8 mouse cellular contexts compared by ENCODE assay signal in the genomic region with DNA sequence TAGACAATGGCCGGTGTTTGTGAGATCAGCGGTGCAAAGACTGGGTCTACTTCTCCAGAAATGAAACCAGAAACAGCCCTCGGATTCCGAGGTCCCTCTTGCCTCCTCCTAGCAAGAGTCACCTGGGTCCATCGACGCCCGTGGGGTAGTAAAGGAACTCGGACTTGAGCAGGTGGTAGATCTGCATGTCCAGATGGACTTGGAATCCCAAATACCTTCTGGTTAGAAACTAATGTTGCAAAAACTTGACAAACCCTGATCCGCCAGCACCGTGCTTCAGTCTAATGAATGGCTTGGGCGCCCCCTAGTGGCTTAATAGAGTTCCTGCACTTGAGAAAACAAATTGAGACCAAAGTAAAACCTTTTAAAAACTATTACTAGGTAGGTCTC.
DNase-seq lines count a peak whose midpoint lies in the region; ATAC-seq and TF ChIP-seq lines count a peak whose summit lies in the region.

No protein-coding gene starts in this region.

- H3K36me3 ChIP-seq in G1E (replicated peaks) = no peaks in the 10 kb centered on the region
- H3K36me3 ChIP-seq in forebrain, embryonic 15.5 days = no peaks in the 10 kb centered on the region
- no peaks in the 10 kb centered on the region for H3K36me3 ChIP-seq in lung, embryonic 14.5 days (ENCODE audit: insufficient read depth)

- H3K4me1 ChIP-seq in G1E (ENCODE audit: insufficient read depth, low read depth, low read length) = peaks cover 5% of the 10 kb centered on the region; the same call in 1 of the 2 replicates
- H3K4me1 ChIP-seq in forebrain, embryonic 15.5 days = peaks cover 6% of the 10 kb centered on the region
- H3K4me1 ChIP-seq in lung, embryonic 14.5 days (ENCODE audit: insufficient read depth) = no peaks in the 10 kb centered on the region
- H3K4me1 ChIP-seq in olfactory bulb, adult 2 months (ENCODE audit: control insufficient read depth, insufficient read depth, low read length) = peaks cover 2% of the 10 kb centered on the region; the same call in 1 of the 2 replicates

- TF ChIP-seq POLR2A in olfactory bulb, adult 2 months (IDR thresholded peaks at IDR 0.05; ENCODE audit: insufficient read depth, low read depth, low read length) = no peak

- no peaks in the 10 kb centered on the region; the same call in 1 of the 2 replicates for H3K27me3 ChIP-seq in G1E (ENCODE audit: insufficient read depth, low read length)
- H3K27me3 ChIP-seq in forebrain, embryonic 15.5 days = 0 out of 2 replicates have a peak, but pooled peaks cover 3% of the 10 kb centered on the region
- H3K27me3 ChIP-seq in lung, embryonic 14.5 days (ENCODE audit: insufficient read depth, low read length) = no peaks in the 10 kb centered on the region

- H3K27ac ChIP-seq in forebrain, embryonic 15.5 days (replicated peaks) = peak overlapping the region; percentile 21; the same call in 1 of the 2 replicates
- peak overlapping the region; percentile 84 for H3K27ac ChIP-seq in layer of hippocampus, adult 2 months
- H3K27ac ChIP-seq in lung, embryonic 14.5 days (ENCODE audit: low read depth) = no peak overlapping the region
- H3K27ac ChIP-seq in olfactory bulb, adult 2 months (ENCODE audit: insufficient read depth, low read depth, low read length) = no peak overlapping the region

- no peaks in the 10 kb centered on the region for H3K9me3 ChIP-seq in G1E (replicated peaks)
- no peaks in the 10 kb centered on the region for H3K9me3 ChIP-seq in forebrain, embryonic 15.5 days
- H3K9me3 ChIP-seq in lung, embryonic 14.5 days (ENCODE audit: low read depth, low read length) = no peaks in the 10 kb centered on the region

- peak; percentile 39 for DNase-seq in G1E (ENCODE audit: low spot score)
- DNase-seq in cerebellum, adult 11-12 months = peak; percentile 90
- peak; percentile 80 for DNase-seq in heart, postnatal 4 days
- peak; percentile 80 to 83 for DNase-seq in layer of hippocampus, adult 2 months (ENCODE audit: low spot score in 2 of 2)
- peak; percentile 90 for DNase-seq in lung, embryonic 14.5 days
- peak; percentile 33 to 44 for DNase-seq in thymus, adult 18-20 months

- no peak overlapping the region for H3K4me3 ChIP-seq in G1E (ENCODE audit: low read depth, low read length)
- peak overlapping the region; percentile 28 for H3K4me3 ChIP-seq in forebrain, embryonic 15.5 days
- H3K4me3 ChIP-seq in layer of hippocampus, adult 2 months = peak overlapping the region; percentile 44
- H3K4me3 ChIP-seq in lung, embryonic 14.5 days (ENCODE audit: low read depth, low read length) = peak overlapping the region; percentile 38
- H3K4me3 ChIP-seq in olfactory bulb, adult 2 months (ENCODE audit: insufficient read depth, low read depth, low read length) = peak overlapping the region; percentile 58

- TF ChIP-seq CTCF in G1E (IDR thresholded peaks at IDR 0.05; ENCODE audit: low read depth, low read length) = peak; percentile 68; the same call in 1 of the 2 replicates
- peak; percentile 99 for TF ChIP-seq CTCF in layer of hippocampus, adult 2 months (conservative IDR thresholded peaks at IDR 0.05)
- peak; percentile 89 for TF ChIP-seq CTCF in lung, embryonic 14.5 days (IDR thresholded peaks at IDR 0.05; ENCODE audit: low read depth)
- no peak for TF ChIP-seq CTCF in olfactory bulb, adult 2 months (IDR thresholded peaks at IDR 0.05; ENCODE audit: insufficient read depth, low read depth, low read length)

- peak overlapping the region; percentile 44 for H3K4me2 ChIP-seq in forebrain, embryonic 15.5 days (replicated peaks)
- peak overlapping the region; percentile 64 for H3K4me2 ChIP-seq in lung, embryonic 14.5 days

- WGBS in forebrain, embryonic 15.5 days = under 1% methylated on average over 11 of the region's 11 CpGs
- under 1% methylated on average over 11 of the region's 11 CpGs for WGBS in lung, embryonic 14.5 days
- WGBS in olfactory bulb, adult 2 months = under 1% methylated on average over 11 of the region's 11 CpGs

- H3K9ac ChIP-seq in forebrain, embryonic 15.5 days (replicated peaks) = no peak overlapping the region
- H3K9ac ChIP-seq in lung, embryonic 14.5 days = peak overlapping the region; percentile 51

- ATAC-seq in G1E (ENCODE audit: extremely low read depth, insufficient number of reproducible peaks, low FRiP score, poor library complexity, severe bottlenecking) = 0 out of 2 replicates have a peak, but pooled peaks have one; percentile 22
- ATAC-seq in forebrain, embryonic 15.5 days (replicated peaks) = peak; percentile 76
- peak; percentile 77 for ATAC-seq in lung, embryonic 14.5 days (ENCODE audit: insufficient read depth)

Comparison
In these comparisons a context has a peak if more than half of its experiments do, and no peak if none do; other contexts are left out.
1. ATAC-seq: peak in every context shown above with its lines; median percentile 77 in lung, embryonic 14.5 days; 76 in forebrain, embryonic 15.5 days; 22 in G1E.
2. DNase-seq: peak in every context shown above with its lines; median percentile 90 in cerebellum, adult 11-12 months; 90 in lung, embryonic 14.5 days; 82 in layer of hippocampus, adult 2 months; 80 in heart, postnatal 4 days; 39 in G1E; 38 in thymus, adult 18-20 months.
3. H3K27ac ChIP-seq: peak in forebrain, embryonic 15.5 days (single experiment) and layer of hippocampus, adult 2 months (single experiment); none in lung, embryonic 14.5 days (single experiment) and olfactory bulb, adult 2 months (single experiment).